Mouse (Mus musculus) Patski (cell line): ENCODE data around the gene Zan. TPM values are rescaled to one million over a fixed set of nuclear protein-coding genes. Genes with fewer than 3 reads are reported as not detected.
"Not testable (repeated sequence)": the region's sequence is repeated elsewhere in the genome, so short reads cannot be mapped to it uniquely, and the experiment has no call there.

Source experiments
- ATAC-seq: fragments of 100-300 bp; one replicate; pipeline ENCODE4 v1.8.0; 2021
- CTCF ChIA-PET: fragments of 350-600 bp; sonication (Branson Sonifier 250); formaldehyde crosslinking; loops from one replicate; lab custom pipeline; 2022; ENCODE audit warnings: inconsistent platforms; lab: Charles Lee
- POLR2A ChIA-PET: fragments of 350-600 bp; sonication (Branson Sonifier 250); formaldehyde crosslinking; loops from one replicate; lab custom pipeline; 2022; ENCODE audit warnings: antibody characterized with exemption, inconsistent platforms; lab: Charles Lee
- DNase-seq: peaks from one replicate; pipeline ENCODE4 v3.0.0-alpha.2; 2011; ENCODE audit warnings: low read depth, low spot score
- H3K27me3 ChIP-seq: fragments of 371-371 bp; one replicate; pipeline ENCODE4 v1.5.1; 2021
- CTCF ChIP-seq: fragments of 100-300 bp; IDR thresholded peaks from one replicate; pipeline ENCODE4 v1.5.1; 2021
- in situ Hi-C: fragments of 300-500 bp; cut with MboI; formaldehyde crosslinking; loops from 3 replicates; pipeline ENCODE4 v1.11.1; 2018; ENCODE audit warnings: low pct_unique_long_range_greater_than_20kb, mixed read lengths
- polyA plus RNA-seq: library from polyadenylated mRNA; unstranded; gene quantifications from one replicate; pipeline ENCODE4 v1.2.3, GENCODE M21; 2021

Gene Zan
- polyA plus RNA-seq, 1 experiment from 2014 or later, result 7.9 TPM

GRCm38 (mm10) chr5:137481138-137481537 is 4.3 kb upstream of the Zan start:
- TF ChIP-seq CTCF, result no peak
- DNase-seq, result peak; percentile 56
- H3K27me3 ChIP-seq, result no peaks in the 10 kb centered on the region
- ChIA-PET CTCF (interaction anchor here (0.9 kb wide), 1 partner anchor 34 kb away, joined by 3 read pairs; no protein-coding TSS in a partner anchor), POLR2A (interaction anchor here (0.8 kb wide), 1 partner anchor 188 kb away, joined by 7 read pairs; no protein-coding TSS in a partner anchor)
- ATAC-seq, result no peak
- in situ Hi-C loops, result no loop called here

GRCm38 (mm10) chr5:137474351-137474750 is 2.5 kb downstream of the Zan start:
- TF ChIP-seq CTCF, result no peak
- DNase-seq, result no peak
- in situ Hi-C loops, result no loop called here
- H3K27me3 ChIP-seq, result peaks cover 4% of the 10 kb centered on the region
- no peak for ATAC-seq
- ChIA-PET POLR2A (interaction anchor here (0.8 kb wide), 1 partner anchor 53 kb away, joined by 3 read pairs; no protein-coding TSS in a partner anchor), CTCF (interaction anchor here (1.2 kb wide), 1 partner anchor 28 kb away, joined by 4 read pairs; the partner anchor contains the start of gene Pop7)

GRCm38 (mm10) chr5:137472252-137472904 is 4.5 kb downstream of the Zan start:
- TF ChIP-seq CTCF, result no peak
- peaks cover 4% of the 10 kb centered on the region for H3K27me3 ChIP-seq
- in situ Hi-C loops, result no loop called here
- ChIA-PET CTCF (interaction anchor here (0.7 kb wide), 1 partner anchor 128 kb away, joined by 3 read pairs; no protein-coding TSS in a partner anchor), POLR2A (interaction anchor here (0.6 kb wide), 1 partner anchor 31 kb away, joined by 5 read pairs; no protein-coding TSS in a partner anchor)
- no peak for ATAC-seq
- DNase-seq, result no peak

- no peaks in the 10 kb centered on the region for H3K27me3 ChIP-seq
- ChIA-PET CTCF (interaction anchor here (1.0 to 1.8 kb wide), 3 partner anchors 11 to 50 kb away, joined by 3 to 9 read pairs (median 5); partner anchors contain the start of gene Pop7), POLR2A (no interaction called here)
- TF ChIP-seq CTCF, result no peak
- in situ Hi-C loops, result no loop called here
- no peak for DNase-seq
- no peak for ATAC-seq
Measured at GRCm38 (mm10) chr5:137466946-137467345, 9.9 kb downstream of the Zan start.

GRCm38 (mm10) chr5:137465049-137465448 is 11.8 kb downstream of the Zan start:
- no peak for DNase-seq
- H3K27me3 ChIP-seq, result no peaks in the 10 kb centered on the region
- ChIA-PET CTCF (no interaction called here), POLR2A (no interaction called here)
- in situ Hi-C loops, result no loop called here
- no peak for ATAC-seq
- peak; percentile 63 for TF ChIP-seq CTCF

GRCm38 (mm10) chr5:137455866-137456591 is 20.8 kb downstream of the Zan start:
- in situ Hi-C loops, result loop anchor here (5.0 kb wide), 1 partner anchor 124 kb away; the partner anchor contains the start of gene Slc12a9
- CTCF ChIA-PET, result interaction anchor here (0.8 to 2.4 kb wide), 7 partner anchors 11 to 62 kb away, joined by 3 to 9 read pairs (median 3); partner anchors contain the start of gene Pop7
- no peak for ATAC-seq

GRCm38 (mm10) chr5:137455206-137455605 is 21.7 kb downstream of the Zan start:
- ChIA-PET CTCF (interaction anchor here (0.8 to 2.4 kb wide), 7 partner anchors 11 to 61 kb away, joined by 3 to 9 read pairs (median 3); partner anchors contain the start of gene Pop7), POLR2A (interaction anchor here (0.8 kb wide), 1 partner anchor 39 kb away, joined by 3 read pairs; no protein-coding TSS in a partner anchor)
- H3K27me3 ChIP-seq, result no peaks in the 10 kb centered on the region
- TF ChIP-seq CTCF, result no peak
- in situ Hi-C loops, result loop anchor here (5.0 kb wide), 1 partner anchor 123 kb away; the partner anchor contains the start of gene Slc12a9
- DNase-seq (no peak), ATAC-seq (no peak)

More at GRCm38 (mm10) chr5:137455866-137456591, 20.8 kb downstream of the Zan start:
- peak; percentile 68 for TF ChIP-seq CTCF
- DNase-seq, result peak; percentile 24
- H3K27me3 ChIP-seq, result no peaks in the 10 kb centered on the region
- POLR2A ChIA-PET, result interaction anchor here (0.8 kb wide), 1 partner anchor 40 kb away, joined by 3 read pairs; no protein-coding TSS in a partner anchor

- ATAC-seq, result no peak
- DNase-seq, result no peak
- ChIA-PET POLR2A (no interaction called here), CTCF (interaction anchor here (1.2 to 1.9 kb wide), 3 partner anchors 9 to 13 kb away, joined by 3 to 6 read pairs (median 5); no protein-coding TSS in a partner anchor)
- in situ Hi-C loops, result no loop called here
- no peak for TF ChIP-seq CTCF
- H3K27me3 ChIP-seq, result no peaks in the 10 kb centered on the region
Measured at GRCm38 (mm10) chr5:137445536-137445935, 31.3 kb downstream of the Zan start.

GRCm38 (mm10) chr5:137440216-137440855 is 36.5 kb downstream of the Zan start:
- no peak for TF ChIP-seq CTCF
- ChIA-PET CTCF (no interaction called here), POLR2A (no interaction called here)
- H3K27me3 ChIP-seq, result no peaks in the 10 kb centered on the region
- no peak for ATAC-seq
- in situ Hi-C loops, result no loop called here
- DNase-seq, result no peak

GRCm38 (mm10) chr5:137433889-137434288 is 43.0 kb downstream of the Zan start:
- TF ChIP-seq CTCF, result no peak
- ChIA-PET CTCF (interaction anchor here (1.1 kb wide), 1 partner anchor 14 kb away, joined by 3 read pairs; no protein-coding TSS in a partner anchor), POLR2A (no interaction called here)
- in situ Hi-C loops, result no loop called here
- no peaks in the 10 kb centered on the region for H3K27me3 ChIP-seq
- DNase-seq, result no peak
- no peak for ATAC-seq

GRCm38 (mm10) chr5:137430402-137430801 is 46.5 kb downstream of the Zan start:
- DNase-seq, CTCF ChIA-PET, ATAC-seq, H3K27me3 ChIP-seq, in situ Hi-C loops, POLR2A ChIA-PET: not testable (repeated sequence)
